Mouse (Mus musculus) heart, adult 11 months (tissue): ENCODE data around the gene Eml1.

Experiments
- DNase-seq: peaks from one replicate; pipeline ENCODE4 v3.0.0; 2022

The Eml1 gene

GRCm38 (mm10) chr12:108374689-108375088 is 3.9 kb downstream of the Eml1 start:
- no peak for DNase-seq

GRCm38 (mm10) chr12:108378379-108379133 is 7.8 kb downstream of the Eml1 start:
- no peak for DNase-seq

DNA sequence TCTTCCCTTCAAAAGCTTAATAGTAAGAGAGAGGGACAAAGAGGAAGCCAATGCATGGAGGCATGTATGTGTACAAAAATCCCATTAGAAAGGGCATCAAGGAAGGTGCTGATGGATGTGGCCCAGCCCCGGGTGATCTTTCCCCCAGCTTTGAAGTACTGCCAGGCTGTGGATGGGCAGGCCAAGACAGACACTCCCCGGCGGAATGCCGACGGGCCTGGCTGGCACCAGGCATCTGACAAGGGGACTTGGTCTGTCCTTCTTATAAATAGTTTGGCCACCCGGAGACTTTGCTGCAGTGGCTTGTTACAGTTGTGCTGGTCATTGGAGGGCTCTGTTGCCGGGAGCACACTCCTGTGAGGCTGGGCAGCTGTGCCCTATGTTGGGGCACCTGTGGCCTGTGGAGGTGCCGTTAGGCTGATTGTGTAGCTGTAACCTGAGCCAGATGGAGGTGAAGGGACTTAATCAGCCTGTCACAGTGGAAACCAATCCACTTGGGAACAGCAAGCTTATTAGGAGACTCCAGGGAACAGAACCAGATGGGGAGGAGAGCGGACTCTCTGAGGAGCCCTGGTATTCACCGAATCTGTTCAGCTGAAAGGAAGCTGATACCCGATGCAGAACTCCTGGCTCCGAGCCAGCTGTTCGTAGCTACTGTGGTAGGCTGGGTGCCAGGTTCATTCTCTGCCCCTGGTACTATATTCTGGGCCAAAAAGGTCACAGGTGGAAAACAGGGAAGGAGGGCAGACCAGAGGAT is 15.9 kb downstream of the Eml1 start:
- peak; percentile 98 for DNase-seq

GRCm38 (mm10) chr12:108389718-108390117 is 19.0 kb downstream of the Eml1 start:
- no peak for DNase-seq

DNA sequence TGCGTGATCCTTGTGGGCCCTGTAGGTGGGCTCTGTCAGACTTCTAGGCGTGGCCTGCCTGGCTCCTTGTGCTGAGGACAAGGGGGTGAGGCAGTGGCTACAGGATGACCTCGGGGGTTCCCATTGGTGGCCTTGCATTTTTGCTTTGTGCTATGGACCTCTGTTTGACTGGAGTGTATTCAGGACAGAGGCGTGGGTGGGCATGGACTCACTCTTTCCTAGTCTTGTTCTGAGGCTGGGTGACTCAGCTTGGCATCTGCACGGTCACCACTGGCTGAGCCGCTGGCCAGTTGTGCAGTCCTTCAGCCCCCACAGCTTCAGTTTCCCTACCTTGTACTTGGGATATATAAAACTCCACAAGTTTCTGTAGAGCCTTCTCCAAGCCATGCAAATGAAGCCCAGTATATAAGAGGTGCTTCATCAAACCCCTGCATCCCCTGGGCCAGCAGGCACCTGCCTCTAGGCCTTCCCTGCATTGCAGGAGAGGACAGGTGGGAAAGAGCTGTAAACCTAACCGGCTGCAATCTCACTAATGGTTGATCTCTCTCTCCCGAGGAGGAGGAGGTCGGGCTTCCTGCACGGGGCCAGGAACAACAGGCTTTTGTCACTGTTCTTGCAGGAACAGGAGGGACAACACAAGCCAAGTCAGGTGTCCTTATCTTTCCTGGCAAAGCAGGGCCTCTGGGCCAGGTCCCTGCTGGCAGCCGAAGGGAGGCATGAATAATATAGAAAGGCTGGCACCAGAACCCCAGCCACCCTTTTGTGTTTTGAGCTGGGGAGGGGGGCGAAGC is 21.7 kb downstream of the Eml1 start:
- DNase-seq, result peak; percentile 97

DNA sequence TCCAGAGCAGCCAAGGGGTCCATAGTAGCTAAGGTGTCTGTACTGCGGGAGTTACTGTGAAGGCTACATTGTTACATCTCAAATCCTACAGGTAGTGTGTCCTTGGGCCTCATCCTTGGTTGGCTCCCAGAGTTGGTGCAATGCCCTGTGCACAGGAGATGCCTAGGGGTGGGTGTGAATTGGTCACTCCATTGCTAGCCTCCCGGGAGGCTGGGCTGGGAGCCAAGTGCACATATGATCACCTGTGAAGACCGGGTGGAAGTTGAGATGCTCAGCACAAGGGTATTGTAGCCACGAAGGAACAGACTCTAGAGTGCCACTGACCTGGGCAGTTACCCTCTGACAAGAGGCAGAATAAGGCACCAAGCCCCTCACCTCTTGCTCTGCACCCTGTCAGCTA is 22.3 kb downstream of the Eml1 start:
- DNase-seq, result peak; percentile 92

DNA sequence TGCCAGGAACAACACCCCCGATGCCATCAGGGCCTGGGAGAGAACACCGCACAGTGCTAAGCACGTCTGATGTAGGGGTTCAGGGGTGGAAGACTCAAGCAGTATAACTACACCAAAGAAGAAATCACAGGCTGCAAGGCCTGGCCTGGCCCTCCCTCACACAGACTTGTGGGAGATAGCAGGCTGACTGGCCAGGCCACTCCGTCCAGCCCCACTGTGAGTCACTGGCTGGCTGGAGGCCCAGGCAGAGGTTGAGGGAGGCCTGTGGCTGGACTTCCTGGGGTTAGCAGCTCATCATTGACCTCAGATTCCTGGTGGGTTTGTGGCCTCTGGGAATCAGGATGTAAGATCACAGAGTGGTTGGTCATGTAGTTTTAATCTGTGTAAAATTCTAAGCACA is 22.9 kb downstream of the Eml1 start:
- DNase-seq, result peak; percentile 99

DNA sequence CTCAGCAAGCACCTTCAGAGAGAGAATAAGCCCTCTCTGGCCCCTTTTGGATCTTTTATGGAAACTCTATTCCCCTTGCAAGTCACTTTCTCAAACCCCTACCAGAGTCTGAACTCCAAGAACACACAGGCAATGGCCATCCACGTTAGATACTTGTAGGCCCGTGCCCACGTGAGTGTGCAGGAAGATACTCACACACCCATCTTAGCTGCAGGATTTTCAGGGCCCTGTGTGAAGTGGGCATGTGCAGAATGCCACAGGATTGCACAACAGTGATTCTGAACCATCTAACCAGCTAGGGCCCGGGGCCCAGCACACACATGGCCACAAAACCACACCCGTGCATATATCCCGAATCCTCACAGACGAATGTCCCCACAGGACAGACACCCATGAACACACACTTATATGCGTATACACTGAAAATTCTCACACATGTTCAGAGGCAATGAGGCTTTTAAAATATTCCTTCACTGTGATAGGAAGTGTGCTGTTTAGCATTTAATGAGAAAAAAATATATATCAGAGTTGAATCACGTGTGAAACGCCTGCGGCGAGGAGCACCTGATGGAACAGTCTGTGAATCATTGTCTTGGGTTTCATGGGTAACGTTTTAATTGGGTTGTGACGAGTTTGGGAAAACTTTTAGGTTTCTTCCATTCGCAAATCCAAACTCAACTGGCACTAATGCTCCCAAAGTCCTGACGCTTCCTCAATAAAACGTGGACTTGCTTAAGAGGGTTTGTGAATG is 24.0 kb downstream of the Eml1 start:
- DNase-seq, result no peak

DNA sequence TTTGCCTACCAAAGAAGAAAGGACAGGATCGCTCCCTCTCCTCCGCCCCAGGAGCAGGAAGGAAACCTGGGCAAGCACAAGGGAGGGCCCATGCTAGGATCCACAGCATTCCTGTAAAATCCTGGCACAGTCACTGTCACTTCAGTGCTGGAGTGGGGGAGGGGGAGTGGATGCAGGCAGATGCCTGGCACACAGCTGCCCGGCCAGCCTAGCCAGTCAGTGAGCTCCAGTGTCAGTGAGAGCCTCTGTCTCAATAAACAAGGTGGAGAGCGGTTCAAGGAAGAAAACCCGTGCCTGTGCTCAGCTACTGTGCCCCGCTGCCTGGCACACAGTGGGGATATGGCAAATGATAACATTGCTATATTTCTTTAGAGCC is 24.5 kb downstream of the Eml1 start:
- DNase-seq, result no peak

- DNase-seq, result no peak
These were observed 25.6 kb downstream of the Eml1 start for GRCm38 (mm10) chr12:108396081-108396947.

DNA sequence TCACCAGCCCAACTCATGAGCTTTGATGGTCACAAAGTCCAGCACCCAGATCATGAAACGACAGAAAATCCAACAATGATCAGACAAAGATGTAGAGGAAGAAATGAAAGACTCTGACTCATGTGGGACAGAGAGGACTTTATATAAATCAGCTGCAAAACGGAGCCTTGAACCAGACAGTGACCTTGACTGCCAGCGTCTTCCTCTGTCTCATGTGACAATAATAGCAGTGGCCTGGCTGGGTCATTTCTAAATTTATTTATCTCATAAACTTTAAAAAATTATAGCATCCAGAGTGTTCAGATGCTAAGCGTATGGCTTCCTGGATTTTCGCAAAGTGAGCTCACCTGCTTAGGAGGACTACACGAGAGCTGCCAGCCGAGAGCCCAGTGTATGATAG is 27.9 kb downstream of the Eml1 start:
- DNase-seq, result no peak

GRCm38 (mm10) chr12:108399191-108399590 is 28.4 kb downstream of the Eml1 start:
- DNase-seq, result peak; percentile 93

DNA sequence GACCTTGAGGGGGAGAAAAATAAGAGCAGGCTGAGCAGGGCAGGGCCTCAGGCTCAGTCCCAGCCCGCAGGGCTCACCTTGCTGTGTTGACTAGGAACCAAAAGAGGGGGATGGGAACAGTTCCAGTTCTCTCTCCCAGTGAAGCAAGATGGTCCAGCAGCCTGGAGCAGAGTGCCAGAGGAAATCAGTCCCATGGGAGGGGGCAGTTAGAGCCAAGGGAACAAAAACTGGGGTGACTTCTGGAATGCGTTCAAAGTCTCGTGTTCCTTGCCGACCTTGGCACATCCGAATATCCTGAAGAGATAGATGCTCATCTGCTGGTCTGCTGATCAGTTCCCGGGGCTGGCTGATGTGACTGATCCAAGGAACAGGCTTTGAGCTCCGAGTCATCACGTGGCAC is 30.2 kb downstream of the Eml1 start:
- peak; percentile 90 for DNase-seq

DNA sequence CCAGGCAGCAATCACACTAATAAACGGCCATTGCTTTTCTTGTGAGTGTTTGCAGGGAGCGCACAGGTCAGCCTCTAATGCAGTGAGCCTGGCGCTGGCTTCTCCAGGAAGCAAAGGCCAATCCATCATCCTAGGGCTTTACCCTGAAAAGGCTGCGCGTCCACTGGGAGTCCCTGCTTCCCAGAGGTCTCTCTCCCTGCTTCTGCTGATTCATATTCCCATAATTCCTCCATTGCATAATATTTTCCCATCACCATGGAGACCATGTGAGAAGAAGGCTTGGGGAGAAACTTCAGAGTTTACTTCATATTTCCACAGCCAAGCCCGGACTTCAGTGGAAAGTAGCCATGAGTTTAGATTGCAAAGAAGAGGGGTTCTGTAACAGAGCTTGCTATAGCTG is 33.2 kb downstream of the Eml1 start:
- DNase-seq, result peak; percentile 96

GRCm38 (mm10) chr12:108409100-108409499 is 38.3 kb downstream of the Eml1 start:
- no peak for DNase-seq

DNA sequence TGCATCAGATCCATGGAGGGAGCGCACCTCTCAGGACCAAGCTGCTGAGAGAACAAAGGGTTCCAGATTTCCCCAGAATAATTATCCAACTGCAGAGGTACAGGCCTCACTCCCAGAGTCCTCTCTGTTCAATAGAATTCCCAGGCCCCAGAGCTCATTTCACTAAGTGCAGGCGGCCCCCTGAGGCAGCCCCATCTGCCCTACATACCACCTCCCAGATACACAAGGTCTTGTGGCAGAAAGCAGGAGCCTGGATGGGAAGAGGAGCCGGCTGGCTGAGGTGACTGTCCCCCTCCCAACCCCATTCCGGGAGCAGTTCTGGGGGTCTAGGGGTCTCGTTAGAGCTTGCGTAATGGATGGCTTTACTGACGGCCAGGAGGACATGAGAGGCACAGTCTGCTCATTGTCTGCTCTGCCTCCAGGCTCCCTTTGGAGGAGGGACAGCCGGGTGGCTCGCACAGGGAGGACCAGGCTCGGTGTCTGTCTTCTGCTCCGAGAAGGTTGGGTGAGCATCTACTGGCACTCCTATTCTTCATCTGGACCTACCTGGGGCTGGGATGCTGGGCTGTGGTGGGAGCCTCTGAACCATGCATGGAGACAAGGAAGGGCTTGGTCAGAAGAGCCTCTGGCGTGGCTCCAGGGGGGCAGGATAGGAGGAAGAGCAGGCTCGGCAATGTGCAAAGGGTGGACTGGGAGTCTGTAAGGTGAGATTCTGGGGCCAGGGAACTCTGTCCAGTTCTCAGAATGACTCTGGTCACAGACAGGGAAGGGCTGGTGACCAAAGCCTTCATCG is 39.9 kb downstream of the Eml1 start:
- peak; percentile 76 for DNase-seq

GRCm38 (mm10) chr12:108414932-108415331 is 44.2 kb downstream of the Eml1 start:
- DNase-seq, result no peak

GRCm38 (mm10) chr12:108419570-108419969 is 48.8 kb downstream of the Eml1 start:
- DNase-seq, result no peak

- DNase-seq, result peak; percentile 84
These were observed 50.7 kb downstream of the Eml1 start for GRCm38 (mm10) chr12:108421477-108421876.

DNA sequence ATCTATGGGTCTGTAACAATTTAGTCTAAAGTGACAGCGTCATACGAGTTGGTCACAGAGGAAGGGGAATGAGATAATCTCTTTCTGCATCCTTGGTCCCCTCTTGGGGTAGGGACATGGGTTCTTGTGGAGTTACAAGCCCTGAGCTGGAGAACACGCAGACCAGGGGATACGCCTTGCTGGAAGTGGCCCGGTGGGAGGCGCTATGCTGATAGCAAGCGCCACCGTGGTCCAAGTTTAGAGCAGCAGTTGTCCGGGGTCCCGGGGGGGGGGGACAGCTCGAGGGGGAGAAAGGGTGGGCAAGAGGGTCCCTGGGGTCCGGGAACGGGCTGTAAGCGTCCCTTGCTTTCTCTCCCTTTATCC is 51.7 kb downstream of the Eml1 start:
- peak; percentile 97 for DNase-seq
